Mouse (Mus musculus) heart, embryonic 14.5 days (tissue): ENCODE results near the gene Ttc28. TPM values are rescaled to one million over a fixed set of nuclear protein-coding genes. Genes with fewer than 3 reads are reported as not detected.

ENCODE experiments used
- ATAC-seq: fragments of 200-750 bp; cut with Nextera tagmentation; 2 replicates; pipeline ENCODE4 v1.8.0; 2017; ENCODE audit warnings: low read depth, moderate TSS enrichment; ENCODE audit not compliant: insufficient number of reproducible peaks, insufficient read depth, low FRiP score
- H3K27ac ChIP-seq, 2 experiments: fragments of 200-500 bp in 1 of 2; fragments of 300-500 bp in 1 of 2; sonication (generic) in 1 of 2; replicated peaks in 1 of 2; 2 replicates each; pipeline ENCODE4 v1.5.1; 2012 to 2014; ENCODE audit warnings: low read depth in 2 of 2, low read length in 2 of 2, control low read depth in 1 of 2, mild to moderate bottlenecking in 1 of 2, mixed read lengths in 1 of 2; ENCODE audit not compliant: control insufficient read depth in 1 of 2, insufficient read depth in 1 of 2
- H3K27me3 ChIP-seq: fragments of 300-500 bp; sonication (generic); 2 replicates; pipeline ENCODE4 v1.6.1; 2014; ENCODE audit warnings: mild to moderate bottlenecking, low read length, control low read depth; ENCODE audit not compliant: control insufficient read depth, insufficient read depth
- H3K36me3 ChIP-seq: fragments of 300-500 bp; sonication (generic); 2 replicates; pipeline ENCODE4 v1.6.1; 2014; ENCODE audit warnings: mild to moderate bottlenecking, control low read depth, low read length, mixed read lengths; ENCODE audit not compliant: control insufficient read depth, insufficient read depth
- H3K4me1 ChIP-seq, 2 experiments: fragments of 200-500 bp in 1 of 2; fragments of 300-500 bp in 1 of 2; sonication (generic) in 1 of 2; 2 replicates each; pipeline ENCODE4 v1.6.1; 2012 to 2014; ENCODE audit warnings: low read length in 2 of 2, control low read depth in 1 of 2, mixed read lengths in 1 of 2; ENCODE audit not compliant: control insufficient read depth in 2 of 2, insufficient read depth in 2 of 2
- H3K4me2 ChIP-seq: fragments of 300-500 bp; sonication (generic); 2 replicates; pipeline ENCODE4 v1.6.1; 2014; ENCODE audit warnings: mild to moderate bottlenecking, low read length
- H3K4me3 ChIP-seq, 2 experiments: fragments of 200-500 bp in 1 of 2; fragments of 300-500 bp in 1 of 2; sonication (generic) in 1 of 2; 2 replicates each; pipeline ENCODE4 v1.5.1; 2012 to 2014; ENCODE audit warnings: low read length in 2 of 2, mild to moderate bottlenecking in 2 of 2, control low read depth in 1 of 2, low read depth in 1 of 2, moderate library complexity in 1 of 2; ENCODE audit not compliant: control insufficient read depth in 1 of 2, insufficient read depth in 1 of 2
- H3K9ac ChIP-seq: fragments of 300-500 bp; sonication (generic); 2 replicates; pipeline ENCODE4 v1.6.1; 2014; ENCODE audit warnings: mild to moderate bottlenecking, low read length
- H3K9me3 ChIP-seq: fragments of 300-500 bp; sonication (generic); 2 replicates; pipeline ENCODE4 v1.6.1; 2016; ENCODE audit warnings: low read length, control low read depth; ENCODE audit not compliant: control insufficient read depth
- WGBS: fragments of 180-500 bp; shearing (Covaris S2); extraction: QIAGEN DNeasy Blood & Tissue Kit; methylation state at CpG from one replicate; pipeline ENCODE4 v1.1.7; 2014; 5-methylcytosine and 5-hydroxymethylcytosine counted together
- polyA plus RNA-seq: library from polyadenylated mRNA; unstranded; fragments of >200 nt; fragmentation: Nextera tagmentation; extraction: Ambion mirVana; gene quantifications from 2 replicates; pipeline ENCODE4 v1.2.1, GENCODE M21; 2014

Ttc28 gene
- polyA plus RNA-seq, 1 experiment from 2014 or later, result 9.0 TPM

- Histone ChIP-seq H3K9ac (no peak overlapping the region), H3K36me3 (peaks cover 14% of the 10 kb centered on the region), H3K27ac (no peak overlapping the region), H3K9me3 (peaks cover 6% of the 10 kb centered on the region), H3K27me3 (no peaks in the 10 kb centered on the region), H3K4me3 (no peak overlapping the region), H3K4me1 (peaks cover 1 to 18% of the 10 kb centered on the region in 2 experiments; a peak in 3 of 4 replicates), H3K4me2 (no peak overlapping the region)
- 62% methylated on average over 6 of the region's 6 CpGs for WGBS
- ATAC-seq, result no peak
These were observed 390.1 kb downstream of the Ttc28 start for GRCm38 (mm10) chr5:111269613-111270205.

GRCm38 (mm10) chr5:111270246-111271002 lies 390.8 kb downstream of the Ttc28 start:
- no peak overlapping the region for H3K27ac ChIP-seq

GRCm38 (mm10) chr5:111273589-111273988 lies 394.0 kb downstream of the Ttc28 start:
- Histone ChIP-seq H3K4me2 (no peak overlapping the region), H3K4me3 (no peak overlapping the region), H3K9me3 (no peaks in the 10 kb centered on the region), H3K36me3 (peaks cover 29% of the 10 kb centered on the region), H3K27me3 (no peaks in the 10 kb centered on the region), H3K27ac (no peak overlapping the region), H3K4me1 (peaks cover 7 to 17% of the 10 kb centered on the region in 2 experiments; a peak in 3 of 4 replicates), H3K9ac (no peak overlapping the region)
- peak; percentile 25; the same call in 1 of the 2 replicates for ATAC-seq
- 29% methylated on average over 10 of the region's 10 CpGs for WGBS

More at GRCm38 (mm10) chr5:111270246-111271002, 390.8 kb downstream of the Ttc28 start:
- no peak overlapping the region for H3K9ac ChIP-seq
- no peak for ATAC-seq
- no peak overlapping the region for H3K4me3 ChIP-seq
- 73% methylated on average over 15 of the region's 15 CpGs for WGBS
- H3K4me2 ChIP-seq, result no peak overlapping the region
- peaks cover 14% of the 10 kb centered on the region for H3K36me3 ChIP-seq
- H3K4me1 ChIP-seq, result peaks cover 5 to 25% of the 10 kb centered on the region in 2 experiments; a peak in 3 of 4 replicates
- H3K9me3 ChIP-seq, result peaks cover 6% of the 10 kb centered on the region
- no peaks in the 10 kb centered on the region for H3K27me3 ChIP-seq

GRCm38 (mm10) chr5:111274948-111275347 lies 395.3 kb downstream of the Ttc28 start:
- no peak overlapping the region for H3K9ac ChIP-seq
- peaks cover 40% of the 10 kb centered on the region for H3K36me3 ChIP-seq
- no peaks in the 10 kb centered on the region for H3K9me3 ChIP-seq
- no peaks in the 10 kb centered on the region for H3K27me3 ChIP-seq
- H3K4me3 ChIP-seq, result no peak overlapping the region
- no peak overlapping the region for H3K27ac ChIP-seq
- H3K4me1 ChIP-seq, result peaks cover 7 to 9% of the 10 kb centered on the region in 2 experiments; a peak in 3 of 4 replicates
- WGBS, result 54% methylated on average over 5 of the region's 5 CpGs
- ATAC-seq, result no peak
- H3K4me2 ChIP-seq, result no peak overlapping the region

- Histone ChIP-seq H3K9ac (no peak overlapping the region), H3K4me2 (no peak overlapping the region), H3K4me1 (peaks cover 0 to 3% of the 10 kb centered on the region in 2 experiments; a peak in 2 of 4 replicates), H3K27me3 (no peaks in the 10 kb centered on the region), H3K4me3 (no peak overlapping the region), H3K36me3 (peaks cover 58% of the 10 kb centered on the region), H3K27ac (no peak overlapping the region), H3K9me3 (no peaks in the 10 kb centered on the region)
- 82% methylated on average over 19 of the region's 19 CpGs for WGBS
- ATAC-seq, result no peak
These were observed 405.0 kb downstream of the Ttc28 start for GRCm38 (mm10) chr5:111284420-111285175.

GRCm38 (mm10) chr5:111287571-111287970 lies 408.0 kb downstream of the Ttc28 start:
- peaks cover 40% of the 10 kb centered on the region for H3K36me3 ChIP-seq
- no peak overlapping the region for H3K4me2 ChIP-seq
- no peaks in the 10 kb centered on the region for H3K4me1 ChIP-seq
- no peak overlapping the region for H3K4me3 ChIP-seq
- no peak for ATAC-seq
- no peak overlapping the region for H3K27ac ChIP-seq
- WGBS, result 69% methylated on average over 5 of the region's 5 CpGs
- no peak overlapping the region for H3K9ac ChIP-seq
- H3K27me3 ChIP-seq, result no peaks in the 10 kb centered on the region
- no peaks in the 10 kb centered on the region for H3K9me3 ChIP-seq

GRCm38 (mm10) chr5:111288486-111288885 lies 408.9 kb downstream of the Ttc28 start:
- no peak overlapping the region for H3K9ac ChIP-seq
- H3K27ac ChIP-seq, result no peak overlapping the region
- no peaks in the 10 kb centered on the region for H3K27me3 ChIP-seq
- H3K4me2 ChIP-seq, result no peak overlapping the region
- no peak overlapping the region for H3K4me3 ChIP-seq
- WGBS, result 87% methylated on average over 11 of the region's 11 CpGs
- ATAC-seq, result no peak
- no peaks in the 10 kb centered on the region for H3K4me1 ChIP-seq
- no peaks in the 10 kb centered on the region for H3K9me3 ChIP-seq
- peaks cover 31% of the 10 kb centered on the region for H3K36me3 ChIP-seq
